Mouse (Mus musculus): ENCODE results near the gene Mdm4. TPM values are rescaled to one million over a fixed set of nuclear protein-coding genes. Genes with fewer than 3 reads are reported as not detected.

The Mdm4 gene
- polyA plus RNA-seq, 1 experiment from 2014 or later, result 10.0 TPM

DNA sequence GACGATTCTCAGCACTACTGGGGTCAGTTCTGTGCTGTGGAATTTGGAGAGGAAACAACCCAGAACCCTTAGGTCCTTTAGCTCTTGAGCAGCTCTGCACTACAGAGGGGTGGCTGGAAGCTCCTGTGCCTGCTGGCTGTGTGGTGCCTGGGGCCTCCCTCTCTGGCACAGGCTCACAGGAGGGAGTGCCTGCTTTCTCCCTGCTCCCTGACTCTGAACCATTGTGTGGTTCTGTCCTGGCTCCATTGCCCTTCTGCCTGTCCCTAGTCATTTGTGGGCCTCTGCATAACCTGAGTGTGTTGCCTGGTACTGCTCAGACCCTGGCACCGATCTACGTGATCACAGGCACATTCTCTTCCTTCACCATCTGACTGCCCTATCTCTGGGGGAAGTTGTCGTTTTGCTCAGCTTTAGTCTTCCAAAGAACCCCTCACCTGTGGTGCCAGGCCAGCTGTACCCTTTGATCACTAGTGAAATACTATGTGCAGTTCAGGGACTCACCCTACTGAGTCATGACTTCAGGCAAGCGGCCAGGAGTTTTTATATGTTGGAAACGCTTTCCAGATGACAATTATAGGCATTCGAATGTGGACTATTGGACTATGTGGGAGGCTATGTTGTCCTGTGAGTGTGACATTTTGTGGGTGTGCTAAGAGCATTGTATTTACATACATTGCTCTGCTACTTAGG, 27.1 kb upstream of the Mdm4 start:
- peak overlapping the region; percentile 92 for H3K27ac ChIP-seq (ENCODE audit: low read depth, low read length)
- H3K4me3 ChIP-seq (ENCODE audit: low read depth, low read length), result no peak overlapping the region
- ATAC-seq, result peak; percentile 93
- WGBS, result 19% methylated on average over 7 of the region's 7 CpGs
- H3K9me3 ChIP-seq (ENCODE audit: control insufficient read depth), result no peaks in the 10 kb centered on the region
- peak overlapping the region; percentile 51 for H3K4me2 ChIP-seq (replicated peaks; ENCODE audit: low read depth)
- H3K36me3 ChIP-seq (ENCODE audit: control insufficient read depth, insufficient read depth), result no peaks in the 10 kb centered on the region
- H3K27me3 ChIP-seq (replicated peaks; ENCODE audit: control insufficient read depth, insufficient read depth, low read length), result no peaks in the 10 kb centered on the region
- TF ChIP-seq CTCF (IDR thresholded peaks at IDR 0.05; ENCODE audit: low read depth), result no peak
- H3K9ac ChIP-seq (ENCODE audit: low read depth, low read length), result no peak overlapping the region; the same call in 1 of the 2 replicates
- H3K4me1 ChIP-seq (replicated peaks; ENCODE audit: control insufficient read depth, insufficient read depth, low read length), result peaks cover 12% of the 10 kb centered on the region

DNA sequence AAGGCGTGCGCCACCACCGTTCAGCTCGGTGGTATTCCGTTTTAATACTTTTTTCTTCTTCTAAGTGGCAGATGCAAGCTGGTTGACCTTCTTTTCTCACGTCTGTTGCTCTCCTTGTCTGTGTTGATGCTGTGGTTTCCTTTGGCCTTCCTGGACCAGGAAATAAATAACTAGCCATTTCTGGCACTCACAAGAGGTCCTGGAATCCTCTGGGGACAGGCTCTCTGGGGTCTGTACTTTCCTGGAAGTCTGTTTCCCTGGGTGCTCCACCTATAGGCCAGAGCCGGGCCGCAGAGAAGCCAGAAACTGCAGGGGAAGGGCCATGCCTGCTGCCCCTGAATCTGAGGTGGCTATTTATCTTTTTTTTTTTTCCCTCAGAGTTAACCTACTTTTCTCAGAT, 24.0 kb upstream of the Mdm4 start:
- Histone ChIP-seq H3K27ac (ENCODE audit: low read depth, low read length) (no peak overlapping the region), H3K4me2 (replicated peaks; ENCODE audit: low read depth) (no peak overlapping the region), H3K9me3 (ENCODE audit: control insufficient read depth) (no peaks in the 10 kb centered on the region), H3K4me3 (ENCODE audit: low read depth, low read length) (no peak overlapping the region), H3K36me3 (ENCODE audit: control insufficient read depth, insufficient read depth) (no peaks in the 10 kb centered on the region), H3K27me3 (replicated peaks; ENCODE audit: control insufficient read depth, insufficient read depth, low read length) (no peaks in the 10 kb centered on the region), H3K4me1 (replicated peaks; ENCODE audit: control insufficient read depth, insufficient read depth, low read length) (peaks cover 16% of the 10 kb centered on the region), H3K9ac (ENCODE audit: low read depth, low read length) (no peak overlapping the region)
- 64% methylated on average over 8 of the region's 8 CpGs for WGBS
- no peak for ATAC-seq
- TF ChIP-seq CTCF (IDR thresholded peaks at IDR 0.05; ENCODE audit: low read depth), result no peak

DNA sequence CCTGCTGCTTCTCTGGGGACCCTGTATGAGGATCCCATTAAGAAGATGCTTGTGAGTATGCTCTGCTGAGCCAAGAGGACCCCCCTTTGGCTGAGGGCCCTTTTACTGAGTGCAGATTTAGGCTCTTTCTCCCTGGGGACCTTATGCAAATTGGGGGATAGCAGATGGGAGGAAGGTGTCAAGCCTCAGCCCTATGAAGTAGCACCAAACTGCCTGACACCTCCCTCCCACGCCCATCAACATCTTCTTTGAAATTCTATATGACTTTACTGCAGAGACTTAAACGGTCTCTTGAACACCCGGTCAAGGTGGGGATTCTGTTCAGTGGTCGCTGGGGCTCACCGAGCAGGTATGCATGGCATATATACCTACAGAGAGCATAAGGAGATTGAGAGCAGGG, 22.7 kb upstream of the Mdm4 start:
- H3K27me3 ChIP-seq (replicated peaks; ENCODE audit: control insufficient read depth, insufficient read depth, low read length), result no peaks in the 10 kb centered on the region
- H3K9ac ChIP-seq (ENCODE audit: low read depth, low read length), result no peak overlapping the region
- no peak overlapping the region for H3K4me2 ChIP-seq (replicated peaks; ENCODE audit: low read depth)
- ATAC-seq, result no peak
- no peaks in the 10 kb centered on the region for H3K9me3 ChIP-seq (ENCODE audit: control insufficient read depth)
- no peak overlapping the region for H3K27ac ChIP-seq (ENCODE audit: low read depth, low read length)
- no peak overlapping the region for H3K4me3 ChIP-seq (ENCODE audit: low read depth, low read length)
- peaks cover 19% of the 10 kb centered on the region for H3K4me1 ChIP-seq (replicated peaks; ENCODE audit: control insufficient read depth, insufficient read depth, low read length)
- H3K36me3 ChIP-seq (ENCODE audit: control insufficient read depth, insufficient read depth), result no peaks in the 10 kb centered on the region
- 46% methylated on average over 5 of the region's 5 CpGs for WGBS
- TF ChIP-seq CTCF (IDR thresholded peaks at IDR 0.05; ENCODE audit: low read depth), result no peak

DNA sequence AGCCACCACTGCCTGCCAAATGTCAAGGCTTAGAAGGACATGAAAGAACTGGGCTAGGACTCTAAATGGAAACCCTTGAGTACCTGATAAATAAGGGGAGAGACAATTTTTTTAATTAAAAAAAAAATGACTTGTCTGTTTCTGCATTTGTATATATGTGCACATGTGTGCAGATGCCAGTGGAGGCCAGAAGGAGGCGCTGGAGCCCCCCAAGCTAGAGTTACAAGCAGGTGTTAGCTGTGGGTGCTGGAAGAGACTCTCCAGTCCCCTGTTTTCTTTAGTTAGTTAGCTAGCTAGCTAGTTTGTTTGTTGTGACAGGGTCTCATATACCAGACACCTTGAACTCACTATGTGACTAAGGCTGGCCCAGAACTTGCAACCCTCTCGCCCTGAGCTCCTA, 21.5 kb upstream of the Mdm4 start:
- peak; percentile 50; the same call in 1 of the 2 replicates for TF ChIP-seq CTCF (IDR thresholded peaks at IDR 0.05; ENCODE audit: low read depth)
- 89% methylated on average over 2 of the region's 2 CpGs for WGBS
- Histone ChIP-seq H3K4me3 (ENCODE audit: low read depth, low read length) (no peak overlapping the region), H3K36me3 (ENCODE audit: control insufficient read depth, insufficient read depth) (no peaks in the 10 kb centered on the region), H3K4me2 (replicated peaks; ENCODE audit: low read depth) (no peak overlapping the region), H3K9me3 (ENCODE audit: control insufficient read depth) (no peaks in the 10 kb centered on the region), H3K27me3 (replicated peaks; ENCODE audit: control insufficient read depth, insufficient read depth, low read length) (no peaks in the 10 kb centered on the region), H3K27ac (ENCODE audit: low read depth, low read length) (no peak overlapping the region), H3K9ac (ENCODE audit: low read depth, low read length) (no peak overlapping the region), H3K4me1 (replicated peaks; ENCODE audit: control insufficient read depth, insufficient read depth, low read length) (peaks cover 16% of the 10 kb centered on the region)
- ATAC-seq, result no peak

DNA sequence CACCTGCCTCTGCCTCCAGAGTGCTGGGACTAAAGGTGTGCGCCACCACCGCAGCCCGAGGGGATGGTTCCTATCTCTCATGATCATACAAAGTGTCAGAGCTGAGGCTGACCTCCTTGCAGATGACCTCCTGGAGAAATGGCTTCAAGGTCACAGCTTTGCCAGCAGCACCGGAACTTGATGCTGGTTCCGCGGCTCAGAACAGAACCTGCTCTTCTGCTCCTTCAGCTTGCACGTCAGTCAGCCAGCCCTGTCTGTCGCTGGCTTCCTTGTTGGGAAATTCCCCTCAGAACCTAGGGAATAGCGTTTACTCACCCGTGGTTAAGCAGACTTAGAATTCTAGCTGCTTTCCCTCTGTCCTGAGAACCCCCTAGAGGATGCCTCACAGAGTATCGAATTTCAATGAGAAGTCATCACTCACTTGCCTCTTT, 19.7 kb upstream of the Mdm4 start:
- WGBS, result 28% methylated on average over 11 of the region's 11 CpGs
- no peaks in the 10 kb centered on the region for H3K9me3 ChIP-seq (ENCODE audit: control insufficient read depth)
- TF ChIP-seq CTCF (IDR thresholded peaks at IDR 0.05; ENCODE audit: low read depth), result no peak
- no peak overlapping the region for H3K4me3 ChIP-seq (ENCODE audit: low read depth, low read length)
- H3K36me3 ChIP-seq (ENCODE audit: control insufficient read depth, insufficient read depth), result no peaks in the 10 kb centered on the region
- no peaks in the 10 kb centered on the region for H3K27me3 ChIP-seq (replicated peaks; ENCODE audit: control insufficient read depth, insufficient read depth, low read length)
- H3K27ac ChIP-seq (ENCODE audit: low read depth, low read length), result peak overlapping the region; percentile 63; the same call in 1 of the 2 replicates
- H3K4me2 ChIP-seq (replicated peaks; ENCODE audit: low read depth), result 0 out of 2 replicates have a peak overlapping the region, but pooled peaks have one; percentile 13
- no peak overlapping the region for H3K9ac ChIP-seq (ENCODE audit: low read depth, low read length)
- peaks cover 19% of the 10 kb centered on the region for H3K4me1 ChIP-seq (replicated peaks; ENCODE audit: control insufficient read depth, insufficient read depth, low read length)
- ATAC-seq, result no peak

DNA sequence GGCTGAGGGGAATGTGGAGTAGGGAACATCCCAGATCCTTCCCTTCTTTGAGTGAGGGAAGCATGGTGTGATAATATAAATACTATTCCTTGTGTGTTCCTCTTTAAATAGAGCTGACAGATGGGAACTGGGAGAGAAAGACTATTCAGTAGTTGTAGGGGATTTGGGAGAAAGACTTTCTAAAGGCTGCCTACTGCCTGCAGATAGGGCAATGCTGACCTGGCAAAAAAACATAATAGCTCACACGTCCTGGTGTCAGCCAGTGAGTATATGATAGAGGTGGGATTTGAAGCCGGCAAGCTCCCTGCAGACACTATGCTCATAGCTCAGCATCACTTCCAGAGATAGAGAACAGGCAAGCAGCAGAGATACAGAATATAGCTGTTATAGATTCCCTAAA, 18.3 kb upstream of the Mdm4 start:
- Histone ChIP-seq H3K27ac (ENCODE audit: low read depth, low read length) (no peak overlapping the region), H3K4me2 (replicated peaks; ENCODE audit: low read depth) (no peak overlapping the region), H3K9ac (ENCODE audit: low read depth, low read length) (no peak overlapping the region), H3K4me3 (ENCODE audit: low read depth, low read length) (no peak overlapping the region), H3K27me3 (replicated peaks; ENCODE audit: control insufficient read depth, insufficient read depth, low read length) (no peaks in the 10 kb centered on the region), H3K9me3 (ENCODE audit: control insufficient read depth) (no peaks in the 10 kb centered on the region), H3K36me3 (ENCODE audit: control insufficient read depth, insufficient read depth) (no peaks in the 10 kb centered on the region), H3K4me1 (replicated peaks; ENCODE audit: control insufficient read depth, insufficient read depth, low read length) (peaks cover 20% of the 10 kb centered on the region)
- ATAC-seq, result no peak
- WGBS, result 42% methylated on average over 2 of the region's 2 CpGs
- no peak for TF ChIP-seq CTCF (IDR thresholded peaks at IDR 0.05; ENCODE audit: low read depth)
